Mouse (Mus musculus): ENCODE results near the gene Fancm. TPM values are rescaled to one million over a fixed set of nuclear protein-coding genes. Genes with fewer than 3 reads are reported as not detected.
"Not testable (repeated sequence)": the region's sequence is repeated elsewhere in the genome, so short reads cannot be mapped to it uniquely, and the experiment has no call there.

Fancm gene
- polyA plus RNA-seq, 1 experiment from 2014 or later, result 11.3 TPM

GRCm38 (mm10) chr12:65112811-65113210, 37.4 kb downstream of the Fancm start:
- no peak for DNase-seq (ENCODE audit: low spot score, missing footprints)
- ATAC-seq (ENCODE audit: low FRiP score), result no peak
- H3K4me2 ChIP-seq, result no peak overlapping the region
- H3K9ac ChIP-seq (ENCODE audit: low read length), result no peak overlapping the region
- no peak overlapping the region for H3K4me3 ChIP-seq (ENCODE audit: low read depth, low read length)
- H3K27me3 ChIP-seq (ENCODE audit: control insufficient read depth, insufficient read depth, low read length), result no peaks in the 10 kb centered on the region
- WGBS, result 83% methylated on average over 1 of the region's 1 CpGs
- H3K27ac ChIP-seq (ENCODE audit: low read depth, low read length), result no peak overlapping the region
- H3K9me3 ChIP-seq (ENCODE audit: control insufficient read depth, low read length), result no peaks in the 10 kb centered on the region
- H3K36me3 ChIP-seq (ENCODE audit: control insufficient read depth, insufficient read depth, low read length), result peaks cover 10% of the 10 kb centered on the region
- no peaks in the 10 kb centered on the region for H3K4me1 ChIP-seq (ENCODE audit: control insufficient read depth, insufficient read depth, low read length)

DNA sequence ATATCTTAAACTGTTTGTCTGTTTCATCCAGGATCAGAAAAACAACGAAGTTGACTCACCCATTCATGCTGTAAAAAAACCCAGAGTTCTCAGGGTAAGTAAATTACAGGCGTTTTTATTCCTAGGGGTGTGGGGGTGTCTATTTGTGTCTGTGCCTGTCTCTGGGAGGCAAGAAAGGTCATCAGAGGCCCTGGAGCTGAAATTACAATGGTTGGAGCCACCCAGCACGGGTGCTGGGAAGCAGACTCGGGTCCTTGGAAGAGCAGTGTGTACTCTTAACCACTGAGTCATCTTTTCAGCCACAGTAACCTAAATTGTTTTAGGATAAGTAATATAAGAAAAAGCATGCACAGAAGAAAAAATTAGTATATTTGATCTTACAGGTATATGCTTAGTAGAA, 38.5 kb downstream of the Fancm start:
- no peak overlapping the region for H3K4me3 ChIP-seq (ENCODE audit: low read depth, low read length)
- no peaks in the 10 kb centered on the region for H3K9me3 ChIP-seq (ENCODE audit: control insufficient read depth, low read length)
- no peaks in the 10 kb centered on the region for H3K4me1 ChIP-seq (ENCODE audit: control insufficient read depth, insufficient read depth, low read length)
- peaks cover 10% of the 10 kb centered on the region; the same call in 1 of the 2 replicates for H3K36me3 ChIP-seq (ENCODE audit: control insufficient read depth, insufficient read depth, low read length)
- 92% methylated on average over 4 of the region's 4 CpGs for WGBS
- H3K9ac ChIP-seq (ENCODE audit: low read length), result no peak overlapping the region
- H3K27ac ChIP-seq (ENCODE audit: low read depth, low read length), result no peak overlapping the region
- ATAC-seq (ENCODE audit: low FRiP score) (no peak), DNase-seq (ENCODE audit: low spot score, missing footprints) (no peak)
- no peaks in the 10 kb centered on the region for H3K27me3 ChIP-seq (ENCODE audit: control insufficient read depth, insufficient read depth, low read length)
- H3K4me2 ChIP-seq, result no peak overlapping the region

DNA sequence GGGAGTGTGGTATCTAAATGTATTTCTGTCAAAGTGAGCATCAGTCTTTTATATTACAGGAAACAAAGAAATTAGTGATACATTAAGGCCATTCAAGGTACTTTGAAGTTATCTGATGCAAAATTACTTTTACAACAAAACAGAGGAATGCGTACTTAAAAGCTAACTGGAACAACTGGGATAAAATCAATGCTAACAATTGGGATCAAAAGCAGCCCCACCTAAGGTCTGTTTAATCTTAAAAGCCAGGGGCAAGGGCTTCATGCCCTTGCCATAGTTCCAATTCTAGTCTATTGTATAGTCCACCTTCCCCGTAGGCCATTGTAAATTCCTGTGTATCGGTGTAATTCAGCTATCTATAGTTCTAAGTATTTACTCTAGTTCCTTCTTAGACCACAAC, 39.6 kb downstream of the Fancm start:
- H3K27me3 ChIP-seq (ENCODE audit: control insufficient read depth, insufficient read depth, low read length); H3K9ac ChIP-seq (ENCODE audit: low read length); H3K27ac ChIP-seq (ENCODE audit: low read depth, low read length); H3K36me3 ChIP-seq (ENCODE audit: control insufficient read depth, insufficient read depth, low read length); H3K9me3 ChIP-seq (ENCODE audit: control insufficient read depth, low read length); DNase-seq (ENCODE audit: low spot score, missing footprints); H3K4me1 ChIP-seq (ENCODE audit: control insufficient read depth, insufficient read depth, low read length); ATAC-seq (ENCODE audit: low FRiP score); H3K4me2 ChIP-seq; H3K4me3 ChIP-seq (ENCODE audit: low read depth, low read length): not testable (repeated sequence)
- WGBS, result 92% methylated on average over 3 of the region's 3 CpGs

DNA sequence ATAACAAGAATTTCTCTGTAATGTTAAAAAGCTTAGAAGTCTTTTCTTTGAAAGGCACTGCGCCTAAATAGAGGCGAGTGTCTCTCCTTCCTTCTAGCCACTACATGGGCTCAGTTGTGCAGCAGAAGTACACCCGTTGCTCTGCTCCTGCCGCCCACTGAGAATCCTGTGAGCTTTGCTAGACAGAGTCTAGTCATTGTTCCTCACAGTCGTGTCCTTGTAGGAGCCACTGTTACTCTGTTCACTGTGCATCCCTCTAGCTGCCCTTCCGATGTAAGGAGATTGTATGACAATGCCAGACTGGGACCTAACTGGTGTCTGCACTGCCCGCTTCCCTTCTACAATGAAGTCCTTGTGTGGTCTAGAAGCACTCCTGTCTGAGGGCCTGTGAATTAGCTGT, 43.6 kb downstream of the Fancm start:
- no peak overlapping the region for H3K4me2 ChIP-seq
- no peaks in the 10 kb centered on the region for H3K4me1 ChIP-seq (ENCODE audit: control insufficient read depth, insufficient read depth, low read length)
- peaks cover 9% of the 10 kb centered on the region; the same call in 1 of the 2 replicates for H3K36me3 ChIP-seq (ENCODE audit: control insufficient read depth, insufficient read depth, low read length)
- no peak overlapping the region for H3K9ac ChIP-seq (ENCODE audit: low read length)
- H3K27me3 ChIP-seq (ENCODE audit: control insufficient read depth, insufficient read depth, low read length), result no peaks in the 10 kb centered on the region
- no peak for ATAC-seq (ENCODE audit: low FRiP score)
- no peaks in the 10 kb centered on the region for H3K9me3 ChIP-seq (ENCODE audit: control insufficient read depth, low read length)
- no peak for DNase-seq (ENCODE audit: low spot score, missing footprints)
- H3K4me3 ChIP-seq (ENCODE audit: low read depth, low read length), result no peak overlapping the region
- 88% methylated on average over 7 of the region's 7 CpGs for WGBS
- no peak overlapping the region for H3K27ac ChIP-seq (ENCODE audit: low read depth, low read length)

DNA sequence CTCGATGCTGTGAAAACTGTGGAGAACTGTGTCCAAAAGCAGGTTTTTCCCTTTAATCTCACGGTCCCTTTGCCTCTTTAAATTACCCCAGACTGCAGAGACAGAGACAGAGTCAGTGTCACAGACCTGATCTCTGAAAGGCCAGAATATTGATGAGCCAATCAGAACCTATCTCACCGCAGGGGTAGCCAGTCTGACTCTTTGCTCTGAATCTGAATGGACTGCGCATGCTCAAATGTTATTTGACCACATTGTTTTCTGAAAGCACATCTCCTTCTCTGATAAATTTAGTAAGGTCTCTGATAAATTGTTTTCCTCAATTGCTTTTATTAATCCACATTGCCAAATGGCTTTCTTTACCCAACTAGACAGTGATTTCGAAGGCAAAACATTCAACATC, 44.0 kb downstream of the Fancm start:
- no peaks in the 10 kb centered on the region for H3K9me3 ChIP-seq (ENCODE audit: control insufficient read depth, low read length)
- no peak overlapping the region for H3K9ac ChIP-seq (ENCODE audit: low read length)
- peaks cover 9% of the 10 kb centered on the region; the same call in 1 of the 2 replicates for H3K36me3 ChIP-seq (ENCODE audit: control insufficient read depth, insufficient read depth, low read length)
- H3K4me2 ChIP-seq, result no peak overlapping the region
- DNase-seq (ENCODE audit: low spot score, missing footprints) (no peak), ATAC-seq (ENCODE audit: low FRiP score) (no peak)
- no peak overlapping the region for H3K4me3 ChIP-seq (ENCODE audit: low read depth, low read length)
- H3K27me3 ChIP-seq (ENCODE audit: control insufficient read depth, insufficient read depth, low read length), result no peaks in the 10 kb centered on the region
- no peaks in the 10 kb centered on the region for H3K4me1 ChIP-seq (ENCODE audit: control insufficient read depth, insufficient read depth, low read length)
- no peak overlapping the region for H3K27ac ChIP-seq (ENCODE audit: low read depth, low read length)
- 93% methylated on average over 5 of the region's 5 CpGs for WGBS

DNA sequence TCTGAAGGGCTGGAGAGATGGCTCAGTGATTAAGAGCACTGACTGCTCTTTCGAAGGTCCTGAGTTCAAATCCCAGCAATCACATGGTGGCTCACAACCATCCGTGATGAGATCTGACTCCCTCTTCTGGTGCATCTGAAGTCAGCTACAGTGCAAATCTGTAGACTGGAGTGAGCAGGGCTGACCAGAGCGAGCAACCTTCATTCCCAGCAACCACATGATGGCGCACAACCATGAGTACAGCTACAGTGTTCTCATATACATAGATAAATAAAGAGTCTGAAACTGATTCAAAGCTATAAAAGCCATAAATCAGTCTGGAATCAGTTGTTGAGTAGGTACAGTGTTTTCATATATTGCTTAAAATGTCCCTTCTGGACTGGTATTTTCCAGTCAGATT, 60.7 kb downstream of the Fancm start:
- not testable (repeated sequence) for H3K4me1 ChIP-seq (ENCODE audit: control insufficient read depth, insufficient read depth, low read length); H3K36me3 ChIP-seq (ENCODE audit: control insufficient read depth, insufficient read depth, low read length); H3K27me3 ChIP-seq (ENCODE audit: control insufficient read depth, insufficient read depth, low read length); H3K4me2 ChIP-seq; ATAC-seq (ENCODE audit: low FRiP score); H3K9ac ChIP-seq (ENCODE audit: low read length); H3K27ac ChIP-seq (ENCODE audit: low read depth, low read length); H3K4me3 ChIP-seq (ENCODE audit: low read depth, low read length); DNase-seq (ENCODE audit: low spot score, missing footprints); H3K9me3 ChIP-seq (ENCODE audit: control insufficient read depth, low read length)
- 92% methylated on average over 4 of the region's 4 CpGs for WGBS

- H3K9ac ChIP-seq (ENCODE audit: low read length), result peak within 1 kb of the TSS; percentile 84
- peaks cover 4% of the 10 kb centered on the region; the same call in 1 of the 2 replicates for H3K9me3 ChIP-seq (ENCODE audit: control insufficient read depth, low read length)
- DNase-seq (ENCODE audit: low spot score, missing footprints) (peak; percentile 99), ATAC-seq (ENCODE audit: low FRiP score) (peak; percentile 99)
- WGBS, result under 1% methylated on average over 70 of the region's 70 CpGs
- H3K4me1 ChIP-seq (ENCODE audit: control insufficient read depth, insufficient read depth, low read length), result peaks cover 4% of the 10 kb centered on the region
- peak within 1 kb of the TSS; percentile 57 for H3K4me2 ChIP-seq
- peak within 1 kb of the TSS; percentile 84 for H3K4me3 ChIP-seq (ENCODE audit: low read depth, low read length)
- H3K27ac ChIP-seq (ENCODE audit: low read depth, low read length), result peak within 1 kb of the TSS; percentile 85
- no peaks in the 10 kb centered on the region for H3K27me3 ChIP-seq (ENCODE audit: control insufficient read depth, insufficient read depth, low read length)
- H3K36me3 ChIP-seq (ENCODE audit: control insufficient read depth, insufficient read depth, low read length), result no peaks in the 10 kb centered on the region
Observed at GRCm38 (mm10) chr12:65172021-65172951, 96.9 kb downstream of the Fancm start, which contains the start of gene Mis18bp1. TSS of gene Mis18bp1 (minus strand) at chr12:65172604.

DNA sequence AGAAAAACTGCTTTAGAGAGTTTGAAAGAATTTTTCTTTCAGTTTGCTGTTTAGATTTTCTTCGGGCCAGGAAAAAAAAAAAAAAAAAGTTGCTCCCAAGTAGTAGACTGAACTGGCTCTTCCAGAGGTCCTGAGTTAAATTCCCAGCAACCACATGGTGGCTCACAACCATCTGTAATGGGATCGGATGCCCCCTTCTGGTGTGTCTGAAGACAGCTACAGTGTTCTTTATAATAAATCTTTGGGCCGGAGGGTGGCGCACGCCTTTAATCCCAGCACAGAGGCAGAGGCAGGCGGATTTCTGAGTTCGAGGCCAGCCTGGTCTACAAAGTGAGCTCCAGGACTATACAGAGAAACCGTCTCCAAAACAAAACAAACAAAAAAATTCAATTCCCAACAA, 97.6 kb downstream of the Fancm start:
- WGBS, result 27% methylated on average over 8 of the region's 8 CpGs

DNA sequence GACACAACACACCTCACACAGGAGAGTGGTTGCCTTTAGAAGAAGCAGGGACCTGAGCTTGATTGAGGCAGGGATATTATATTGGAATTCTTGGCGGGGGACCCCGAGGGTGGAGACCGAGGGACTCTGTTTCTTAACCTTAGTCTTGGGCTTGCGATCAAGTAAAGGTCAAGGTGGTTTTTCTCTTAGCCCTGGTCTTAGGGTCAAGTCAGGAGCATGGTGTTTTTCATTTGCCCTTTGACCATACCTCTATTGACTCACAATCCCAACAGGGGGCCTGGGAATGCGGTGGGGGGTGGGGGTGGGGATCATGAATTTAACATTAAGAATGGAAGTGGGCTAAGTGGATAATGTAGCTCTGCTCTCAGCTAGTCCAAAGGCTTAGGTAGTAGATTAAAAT, 98.3 kb downstream of the Fancm start:
- no peaks in the 10 kb centered on the region for H3K36me3 ChIP-seq (ENCODE audit: control insufficient read depth, insufficient read depth, low read length)
- H3K27ac ChIP-seq (ENCODE audit: low read depth, low read length), result no peak overlapping the region
- no peak overlapping the region for H3K4me3 ChIP-seq (ENCODE audit: low read depth, low read length)
- H3K9me3 ChIP-seq (ENCODE audit: control insufficient read depth, low read length), result no peaks in the 10 kb centered on the region
- no peaks in the 10 kb centered on the region for H3K27me3 ChIP-seq (ENCODE audit: control insufficient read depth, insufficient read depth, low read length)
- H3K4me1 ChIP-seq (ENCODE audit: control insufficient read depth, insufficient read depth, low read length), result peaks cover 4% of the 10 kb centered on the region
- DNase-seq (ENCODE audit: low spot score, missing footprints) (no peak), ATAC-seq (ENCODE audit: low FRiP score) (no peak)
- 89% methylated on average over 5 of the region's 5 CpGs for WGBS
- H3K9ac ChIP-seq (ENCODE audit: low read length), result no peak overlapping the region
- H3K4me2 ChIP-seq, result no peak overlapping the region

More for the DNA sequence above, 97.6 kb downstream of the Fancm start:
- Histone ChIP-seq H3K4me3 (ENCODE audit: low read depth, low read length) (peak overlapping the region; percentile 84), H3K27ac (ENCODE audit: low read depth, low read length) (peak overlapping the region; percentile 85), H3K9ac (ENCODE audit: low read length) (peak overlapping the region; percentile 84; the same call in 1 of the 2 replicates), H3K4me2 (peak overlapping the region; percentile 57)
- not testable (repeated sequence) for H3K9me3 ChIP-seq (ENCODE audit: control insufficient read depth, low read length); H3K27me3 ChIP-seq (ENCODE audit: control insufficient read depth, insufficient read depth, low read length); H3K4me1 ChIP-seq (ENCODE audit: control insufficient read depth, insufficient read depth, low read length); H3K36me3 ChIP-seq (ENCODE audit: control insufficient read depth, insufficient read depth, low read length)
- peak; percentile 90 for DNase-seq (ENCODE audit: low spot score, missing footprints)
- ATAC-seq (ENCODE audit: low FRiP score), result peak; percentile 64

Data from midbrain, embryonic 11.5 days (tissue).